Mouse (Mus musculus) small intestine, adult 2 months (tissue): ENCODE measurements around the gene Ankef1.

Source experiments
- CTCF ChIP-seq: fragments of 200-500 bp; IDR thresholded peaks from 2 replicates; pipeline ENCODE4 v1.5.1; 2012; ENCODE audit warnings: low read depth, mild to moderate bottlenecking, control low read depth, inconsistent platforms, low read length, moderate library complexity, mixed read lengths; ENCODE audit not compliant: insufficient replicate concordance, insufficient read length; ENCODE audit errors: extremely low read depth
- POLR2A ChIP-seq: fragments of 200-500 bp; IDR thresholded peaks from 2 replicates; pipeline ENCODE4 v1.6.1; 2012; ENCODE audit warnings: low read depth, mild to moderate bottlenecking, control low read depth, inconsistent platforms, low read length, moderate library complexity

DNA sequence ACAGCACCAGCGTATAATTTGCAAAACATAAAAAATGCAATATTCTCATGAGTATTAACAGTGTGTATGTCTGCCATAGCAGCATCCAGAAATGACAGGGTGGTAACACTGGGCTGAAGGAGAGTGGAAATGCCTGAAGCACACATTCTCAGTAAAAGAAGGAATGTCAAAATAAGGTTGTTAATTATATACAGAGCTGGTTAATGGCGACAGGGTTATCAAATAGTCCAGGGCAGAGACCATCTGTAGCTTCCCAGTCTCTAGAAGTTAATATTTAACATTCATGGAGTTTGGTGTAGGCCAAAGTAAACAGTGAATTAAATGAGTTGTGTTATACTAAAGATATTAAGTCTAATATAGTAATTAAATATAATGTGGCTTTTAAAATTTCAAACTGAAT is 45.2 kb upstream of the Ankef1 start:
- TF ChIP-seq CTCF (no peak), POLR2A (no peak)
